13 mouse cellular contexts compared by ENCODE assay signal in genomic region chr9:94645631-94646030, GRCm38 (mm10).
"Had no signal": no experiment of that assay in that cellular context is flagged by ENCODE, and none has a peak within 500 bp of the region (broad histone marks: within the 10 kb centered on the region; RNA-seq: fewer than 3 reads in every experiment).

No protein-coding gene starts in this region.

- H3K9me3 ChIP-seq: limb, embryonic 12.5 days; midbrain, embryonic 12.5 days had no signal

- H3K27me3 ChIP-seq: limb, embryonic 12.5 days; midbrain, embryonic 12.5 days had no signal

- H3K36me3 ChIP-seq: limb, embryonic 12.5 days; midbrain, embryonic 12.5 days had no signal

- H3K4me2 ChIP-seq: limb, embryonic 12.5 days; midbrain, embryonic 12.5 days had no signal

- DNase-seq: kidney, adult 11 months; kidney, adult 9 months; kidney, postnatal 36 days; layer of hippocampus, adult 9-11 months; lung, adult 18-20 months; lung, postnatal 36 days; right cerebral cortex, adult 18-20 months; thymus, postnatal 4 days had no signal

- ATAC-seq: midbrain, embryonic 16.5 days had no signal

- H3K9ac ChIP-seq: limb, embryonic 12.5 days; midbrain, embryonic 12.5 days had no signal

- H3K27ac ChIP-seq: kidney, postnatal 0 days; limb, embryonic 12.5 days; midbrain, embryonic 12.5 days; stomach, postnatal 0 days had no signal

- H3K4me3 ChIP-seq: limb, embryonic 12.5 days; midbrain, embryonic 12.5 days had no signal

- H3K4me1 ChIP-seq: limb, embryonic 12.5 days; midbrain, embryonic 12.5 days had no signal
